Mouse (Mus musculus) mouse trophoblast stem cell (cell line): ENCODE measurements at regions not wholly inside any gene's neighbourhood (a gene's known extent, or its start where the extent isn't known, plus 50 kb on each side); places are given as distances from the start of the nearest gene placed in this dataset.

Experiments
- in situ Hi-C, 2 experiments: fragments of 300-500 bp; cut with MseI, MboI; formaldehyde crosslinking; loops; 2 replicates in 1 of 2; 3 replicates in 1 of 2; pipeline ENCODE4 v1.15.1; 2025

GRCm38 (mm10) chr3:123918140-123918539, 227.5 kb upstream of the Ndst3 start:
- in situ Hi-C loops, result no loop called here

GRCm38 (mm10) chr3:123952121-123952520, 261.5 kb upstream of the Ndst3 start:
- in situ Hi-C loops, result no loop called here

- in situ Hi-C loops, result no loop called here
These were observed 276.7 kb upstream of the Ndst3 start for GRCm38 (mm10) chr3:123967373-123967772.

DNA sequence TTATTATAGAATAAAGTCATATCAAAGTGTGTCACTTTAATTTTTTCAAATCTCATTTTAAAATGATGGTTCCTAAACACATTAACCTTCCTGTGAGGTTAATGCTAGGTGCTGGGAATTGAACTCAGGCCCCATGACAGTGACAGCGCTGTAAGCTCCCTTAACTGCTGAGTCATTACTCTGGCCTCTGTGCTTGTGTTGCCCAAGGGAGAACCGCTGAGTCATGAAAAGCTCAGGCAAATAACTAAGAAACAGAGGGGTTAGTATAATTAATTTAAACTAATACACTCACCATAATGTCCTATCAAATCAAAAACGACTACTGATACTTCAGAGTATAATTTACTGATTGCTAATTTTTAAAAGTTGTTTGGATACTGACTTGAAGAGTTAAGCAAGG, 281.7 kb upstream of the Ndst3 start:
- in situ Hi-C loops, result no loop called here

GRCm38 (mm10) chr3:123973806-123974576, 283.3 kb upstream of the Ndst3 start:
- in situ Hi-C loops, result no loop called here

- in situ Hi-C loops, result no loop called here
These were observed 285.8 kb upstream of the Ndst3 start for GRCm38 (mm10) chr3:123976475-123976874.

DNA sequence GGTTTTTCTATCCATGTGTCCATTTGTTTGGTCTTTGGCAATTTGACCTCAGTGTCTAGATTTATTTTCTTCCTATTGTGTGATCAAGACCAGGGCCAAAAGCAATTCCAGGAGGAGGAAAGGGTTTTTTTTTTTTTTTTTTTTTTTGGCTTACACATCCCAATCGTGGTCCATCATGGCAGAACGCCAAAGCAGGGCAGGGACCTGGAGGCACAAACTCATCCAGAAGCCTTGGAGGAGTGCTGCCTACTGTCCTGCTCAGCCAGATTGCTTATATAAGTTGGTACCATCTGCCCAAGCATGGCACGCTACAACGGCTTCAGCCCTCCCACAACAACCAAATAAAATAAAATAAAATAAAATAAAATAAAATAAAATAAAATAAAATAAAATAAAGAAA, 286.5 kb upstream of the Ndst3 start:
- in situ Hi-C loops, result no loop called here

DNA sequence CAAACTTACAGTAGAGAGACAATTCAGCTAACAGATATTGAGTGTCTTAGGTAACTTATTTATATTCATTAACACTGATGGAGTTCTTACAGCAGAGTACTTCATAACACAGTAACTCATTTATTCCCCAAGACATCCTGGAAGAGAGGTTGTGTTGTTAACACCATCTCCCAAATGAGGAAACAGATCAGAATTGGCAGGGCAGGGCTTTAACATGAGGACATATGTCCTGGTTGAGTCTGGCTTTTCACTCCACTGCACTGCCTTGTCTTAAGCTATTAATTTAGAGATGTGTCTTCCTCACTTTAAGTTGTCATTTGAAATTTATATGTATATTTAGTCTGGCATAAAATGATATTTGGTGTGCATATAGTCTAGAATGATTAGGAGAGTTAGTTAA, 292.4 kb upstream of the Ndst3 start:
- in situ Hi-C loops, result no loop called here

DNA sequence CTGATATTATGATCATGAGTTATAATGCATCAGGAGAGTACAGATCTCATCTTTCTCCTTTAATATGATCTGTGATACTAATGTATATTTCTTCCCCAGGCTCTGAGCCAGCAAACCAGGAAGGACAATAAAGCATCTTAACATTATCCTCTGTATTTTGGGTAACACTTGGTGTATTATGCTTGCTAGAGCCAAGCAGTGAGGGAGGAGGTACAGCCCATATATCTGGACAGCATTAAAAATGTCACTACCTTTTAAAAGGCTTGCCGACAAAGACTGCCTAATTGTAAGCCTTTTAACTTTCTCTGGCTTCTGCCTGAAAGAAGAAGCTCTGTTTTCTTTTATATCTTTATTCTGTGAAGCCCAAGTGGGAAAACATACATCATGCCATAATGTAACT, 292.9 kb upstream of the Ndst3 start:
- in situ Hi-C loops, result no loop called here

DNA sequence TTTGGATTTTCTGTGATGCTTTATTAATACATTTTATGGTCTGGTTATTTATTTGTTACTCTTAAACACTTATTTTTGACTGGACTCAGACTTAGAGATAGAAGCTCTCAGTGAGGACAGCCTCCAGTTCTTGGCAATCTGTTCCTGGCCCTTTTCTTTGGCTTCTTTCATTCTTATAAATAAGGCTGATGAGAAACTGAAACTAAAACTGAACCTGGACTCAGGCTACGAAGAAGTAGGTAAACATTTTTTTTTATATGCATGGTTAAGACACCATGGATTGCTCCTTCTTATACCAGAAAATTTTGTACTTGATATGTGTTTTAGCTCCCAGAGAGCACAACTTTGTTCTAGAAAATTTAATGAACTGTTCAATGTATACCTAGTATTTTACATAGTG, 293.4 kb upstream of the Ndst3 start:
- in situ Hi-C loops, result no loop called here

DNA sequence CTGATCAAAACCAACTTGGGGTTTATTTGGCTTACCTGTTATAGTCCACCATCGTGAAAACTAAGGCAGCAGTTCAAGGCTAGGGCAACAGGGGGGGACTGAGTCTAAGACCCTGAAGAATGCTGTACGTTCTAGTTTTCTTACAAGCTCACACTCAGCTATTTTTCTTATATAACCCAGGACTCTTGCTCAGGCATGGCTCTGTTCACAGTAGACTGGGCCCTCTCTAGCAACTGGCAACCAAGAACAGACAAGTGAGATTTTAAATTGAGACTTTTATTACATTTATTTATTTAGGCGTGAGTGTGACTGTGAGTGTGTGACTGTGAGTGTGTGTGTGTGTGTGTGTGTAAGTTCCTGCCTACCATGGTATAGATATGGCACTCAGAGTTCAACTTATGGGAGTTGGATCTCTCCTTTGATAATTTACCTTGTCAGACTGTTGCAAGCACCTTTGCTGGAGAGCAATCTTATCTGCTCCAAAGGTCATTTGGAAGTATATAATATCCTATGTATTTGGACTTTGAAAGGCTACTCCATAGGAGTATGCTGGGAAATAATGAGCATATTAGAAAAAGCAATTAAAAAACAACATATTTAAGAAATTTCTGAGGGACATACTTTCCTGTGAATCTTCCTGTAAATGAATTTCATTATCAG, 309.4 kb upstream of the Ndst3 start:
- in situ Hi-C loops, result no loop called here

DNA sequence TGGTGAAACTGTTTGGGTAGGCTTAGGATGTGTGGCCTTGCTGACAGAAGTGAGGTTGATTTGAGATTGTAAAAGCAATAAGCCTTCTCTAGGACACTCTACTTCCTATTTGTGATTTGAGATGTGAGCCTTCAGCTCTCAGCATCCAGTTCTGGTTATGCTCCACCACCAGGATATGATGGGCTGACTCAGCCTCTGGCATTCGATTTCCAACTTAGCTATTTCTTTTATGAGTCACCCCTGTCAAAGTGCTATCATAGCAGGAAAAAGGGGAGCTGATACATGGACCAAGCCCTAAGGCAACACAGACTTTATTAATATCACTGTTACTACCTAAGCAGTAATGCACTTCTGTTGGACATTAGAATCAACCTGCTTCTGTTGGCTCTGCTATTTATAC, 310.2 kb upstream of the Ndst3 start:
- in situ Hi-C loops, result no loop called here

DNA sequence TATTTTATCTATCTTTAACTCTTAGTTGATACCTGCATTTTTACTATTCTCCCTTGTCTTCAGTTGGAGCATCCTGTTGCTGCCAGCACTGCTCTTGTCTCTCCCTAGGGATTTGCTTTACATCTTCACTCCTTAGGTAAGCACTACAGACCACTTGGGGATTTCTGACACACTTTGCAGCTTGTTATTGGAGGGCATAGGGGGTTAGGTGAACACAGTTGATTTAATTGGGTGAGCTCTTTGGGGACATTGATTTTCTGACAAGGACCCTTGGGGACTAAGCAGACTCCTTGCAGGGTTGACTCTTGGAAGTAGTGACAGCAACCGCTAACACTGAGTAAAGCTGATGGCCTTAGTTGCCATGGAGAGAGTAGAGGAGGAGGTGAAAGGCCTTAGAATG, 309.0 kb upstream of the Tram1l1 start:
- in situ Hi-C loops, result no loop called here

DNA sequence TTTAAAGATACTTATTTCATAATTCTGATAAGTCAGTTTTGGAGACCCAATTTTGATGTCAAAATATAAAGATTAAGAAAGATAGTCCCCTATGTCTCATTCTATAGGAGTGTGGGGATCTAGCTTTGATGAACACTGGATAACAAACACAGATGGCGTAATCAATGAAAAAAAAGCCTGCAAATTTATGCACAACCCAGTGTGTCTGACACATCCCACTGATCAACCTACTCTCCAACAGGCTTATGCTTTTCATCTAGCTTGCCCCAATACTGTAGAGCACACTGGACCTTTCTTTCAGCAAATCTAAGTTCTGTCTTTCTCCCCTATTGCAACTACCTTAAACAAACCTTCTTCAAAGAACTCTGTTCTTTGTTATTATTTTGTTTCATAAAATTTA, 302.0 kb upstream of the Tram1l1 start:
- in situ Hi-C loops, result no loop called here

- in situ Hi-C loops, result no loop called here
These were observed 294.5 kb upstream of the Tram1l1 start for GRCm38 (mm10) chr3:124026188-124026587.

GRCm38 (mm10) chr3:124067061-124067460, 253.6 kb upstream of the Tram1l1 start:
- in situ Hi-C loops, result no loop called here

GRCm38 (mm10) chr3:124067538-124067937, 253.1 kb upstream of the Tram1l1 start:
- in situ Hi-C loops, result no loop called here

DNA sequence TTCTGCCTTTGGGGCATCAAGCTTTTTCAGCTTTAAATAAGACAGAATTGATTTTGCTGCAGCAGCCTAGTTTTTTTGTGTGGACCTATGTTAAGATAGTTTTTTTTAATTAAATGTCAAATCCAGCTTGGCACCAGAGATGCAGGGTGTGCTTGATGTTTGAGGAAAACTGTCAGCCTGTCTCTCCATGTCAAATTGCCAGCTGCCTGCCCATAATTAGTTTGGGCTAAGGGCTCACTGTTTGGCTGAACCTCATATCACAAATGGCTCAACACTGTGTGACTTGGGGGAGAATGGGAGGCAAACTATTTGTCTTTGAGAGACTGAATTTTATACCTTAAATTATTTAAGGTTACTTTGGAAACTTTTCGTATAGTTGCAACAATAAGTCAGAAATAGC, 252.7 kb upstream of the Tram1l1 start:
- in situ Hi-C loops, result no loop called here

- in situ Hi-C loops, result no loop called here
These were observed 251.5 kb upstream of the Tram1l1 start for GRCm38 (mm10) chr3:124069182-124069581.

- in situ Hi-C loops, result no loop called here
These were observed 244.6 kb upstream of the Tram1l1 start for GRCm38 (mm10) chr3:124075974-124076606.

DNA sequence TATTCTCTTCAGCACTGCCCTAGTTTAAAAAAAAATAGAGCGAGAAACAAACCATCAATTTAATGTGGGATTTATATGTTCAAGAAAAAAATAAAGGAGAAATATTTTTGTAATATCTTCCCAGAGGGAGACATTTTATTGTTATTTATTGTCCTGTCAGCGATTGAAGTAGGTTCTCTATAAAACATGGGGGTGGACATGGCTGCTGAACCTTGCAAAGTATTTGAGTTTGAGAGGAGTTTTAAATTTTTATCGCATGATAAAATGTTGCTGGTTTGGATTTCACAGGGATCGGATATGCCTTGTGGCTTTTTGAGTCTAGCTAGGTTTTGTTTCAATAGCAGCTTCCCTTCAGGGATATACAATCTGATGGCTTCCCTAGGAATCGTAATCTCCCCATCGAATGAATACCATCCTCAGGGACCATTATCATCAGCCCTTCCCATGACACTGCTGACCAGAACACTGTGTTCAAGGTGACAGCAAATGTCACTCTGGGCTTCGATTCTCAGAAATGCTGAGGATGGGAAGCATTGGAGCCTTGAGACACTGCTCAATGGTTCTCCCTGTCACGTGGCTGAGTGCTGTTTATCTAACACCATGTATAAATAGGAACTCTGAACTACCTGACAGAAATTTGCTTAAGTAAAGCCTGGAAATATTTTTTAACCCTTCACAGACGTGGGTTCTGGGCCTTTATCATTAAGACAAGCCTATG, 228.1 kb upstream of the Tram1l1 start:
- in situ Hi-C loops, result no loop called here

DNA sequence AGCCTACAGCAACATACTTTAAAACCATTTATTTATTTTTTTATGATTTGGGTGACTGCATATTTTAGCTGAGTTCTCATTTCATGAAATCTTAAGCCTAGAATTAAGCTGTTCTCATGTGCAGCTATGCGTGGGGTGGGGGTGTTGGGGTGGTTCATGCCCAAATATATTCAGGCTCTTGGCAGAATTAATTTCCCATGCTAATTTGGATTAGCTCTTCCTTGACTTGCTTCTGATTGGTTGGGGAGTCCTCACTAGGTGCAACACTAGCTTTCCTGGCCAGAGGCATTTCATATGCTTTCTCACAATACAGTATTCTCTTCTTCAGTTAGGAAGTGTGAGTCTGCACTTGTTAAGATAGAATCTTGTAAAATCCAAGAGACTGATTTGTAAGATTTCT, 206.7 kb upstream of the Tram1l1 start:
- in situ Hi-C loops, result no loop called here
